10 mouse cellular contexts compared by ENCODE assay signal in the genomic region with DNA sequence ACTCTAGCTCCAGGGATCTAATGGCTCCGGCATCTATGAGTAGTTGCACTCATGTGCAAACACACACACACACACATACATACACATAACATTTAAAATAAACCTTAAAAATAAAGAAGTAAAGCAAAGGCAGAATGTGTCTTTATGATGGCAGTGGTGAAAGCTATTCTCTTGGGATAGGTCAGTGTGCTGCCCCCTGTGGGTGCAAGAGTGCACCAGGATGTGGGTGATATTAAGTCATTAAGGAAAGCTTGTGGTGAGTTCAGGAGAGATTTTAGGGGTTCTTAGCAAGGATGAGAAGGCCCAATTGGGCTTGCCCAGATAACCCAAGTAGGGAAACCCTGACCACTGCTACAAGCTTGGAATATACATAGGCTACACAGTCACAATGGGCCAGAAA. TPM values are rescaled to one million over a fixed set of nuclear protein-coding genes. Genes with fewer than 3 reads are reported as not detected.
DNase-seq lines count a peak whose midpoint lies in the region; ATAC-seq lines count a peak whose summit lies in the region.
"Had no signal": no experiment of that assay in that cellular context is flagged by ENCODE, and none has a peak within 500 bp of the region (broad histone marks: within the 10 kb centered on the region; RNA-seq: fewer than 3 reads in every experiment).

No protein-coding gene starts in this region.

- H3K27me3 ChIP-seq in kidney, embryonic 14.5 days (ENCODE audit: control insufficient read depth, insufficient read depth, low read length) = no peaks in the 10 kb centered on the region
- H3K27me3 ChIP-seq: liver, embryonic 13.5 days had no signal

- H3K4me1 ChIP-seq in kidney, embryonic 14.5 days (ENCODE audit: control insufficient read depth, insufficient read depth, low read length) = no peaks in the 10 kb centered on the region

- 95% methylated on average over 1 of the region's 1 CpGs for WGBS in kidney, embryonic 14.5 days

- ATAC-seq in kidney, embryonic 14.5 days (ENCODE audit: low FRiP score, low TSS enrichment) = no peak
- ATAC-seq in erythroblast, adult 5-6 weeks (replicated peaks; ENCODE audit: low FRiP score, poor library complexity, severe bottlenecking) = no peak

- H3K9me3 ChIP-seq in kidney, embryonic 14.5 days (ENCODE audit: control insufficient read depth, low read length) = no peaks in the 10 kb centered on the region
- H3K9me3 ChIP-seq: liver, embryonic 13.5 days had no signal

- H3K4me2 ChIP-seq in kidney, embryonic 14.5 days (replicated peaks; ENCODE audit: low read depth, low read length) = no peak overlapping the region
- H3K4me2 ChIP-seq: liver, embryonic 13.5 days had no signal

- peak; percentile 25 for DNase-seq in kidney, postnatal 10 days
- peak; percentile 56 for DNase-seq in 416B (ENCODE audit: low read depth)
- peak; percentile 35 for DNase-seq in CD4-positive, CD25-positive, alpha-beta regulatory T cell, adult 2 months (ENCODE audit: low read depth, low spot score)
- peak; percentile 20 for DNase-seq in c-Kit-positive CD71-positive TER-119-negative erythroid progenitor cells, embryonic 14.5 days (ENCODE audit: low read depth)
- no peak for DNase-seq in ovary, adult 18-20 months (ENCODE audit: low spot score)
- no peak for DNase-seq in left cerebral cortex, postnatal 25 days (ENCODE audit: low spot score in 2 of 2)
- DNase-seq: liver, embryonic 13.5 days; midbrain, embryonic 14.5 days had no signal

- intact Hi-C loops in left cerebral cortex, postnatal 25 days (cut with DNase I) = no loop called here

- no peak overlapping the region for H3K4me3 ChIP-seq in kidney, embryonic 14.5 days (ENCODE audit: low read length)
- H3K4me3 ChIP-seq: liver, embryonic 13.5 days had no signal

- no peak overlapping the region for H3K27ac ChIP-seq in kidney, embryonic 14.5 days (ENCODE audit: low read depth, low read length)
- H3K27ac ChIP-seq: liver, embryonic 13.5 days had no signal

- H3K36me3 ChIP-seq in kidney, embryonic 14.5 days (ENCODE audit: control insufficient read depth, insufficient read depth, low read length) = peaks cover 5% of the 10 kb centered on the region; the same call in 1 of the 2 replicates

- no peak overlapping the region for H3K9ac ChIP-seq in kidney, embryonic 14.5 days (ENCODE audit: low read depth, low read length)
- H3K9ac ChIP-seq: liver, embryonic 13.5 days had no signal

RNA-seq across cellular contexts. Expression of a gene that starts 46.0 kb away (rescaled TPM):
- 287 and 379 TPM in 2 replicates for polyA plus RNA-seq in kidney, embryonic 14.5 days (2014; fragmentation: Nextera tagmentation; extraction: Ambion mirVana)
- total RNA-seq in erythroblast, adult 5-6 weeks (2015; ENCODE audit: low replicate concordance) = 55.8 and 124 TPM in 2 replicates
- total RNA-seq in erythroblast, adult 5-6 weeks (2017; ENCODE audit: low replicate concordance) = 83.9 and 94.1 TPM in 2 replicates
- 100 to 1,000 TPM; 213 to 217 TPM for total RNA-seq in left cerebral cortex, postnatal 25 days (2021)

Comparison
In these comparisons a context has a peak if more than half of its experiments do, and no peak if none do; other contexts are left out.
1. DNase-seq: peak in kidney, postnatal 10 days (single experiment), 416B (single experiment), CD4-positive, CD25-positive, alpha-beta regulatory T cell, adult 2 months (single experiment) and c-Kit-positive CD71-positive TER-119-negative erythroid progenitor cells, embryonic 14.5 days (single experiment); none in ovary, adult 18-20 months (single experiment) and left cerebral cortex, postnatal 25 days (0 of 2).